Mouse (Mus musculus): ENCODE measurements around the gene Prx. TPM values are rescaled to one million over a fixed set of nuclear protein-coding genes. Genes with fewer than 3 reads are reported as not detected.
A peak's percentile ranks its signal among the peaks of the same experiment; 100 is the strongest.

The Prx gene
- total and polyA plus RNA-seq, 3 experiments, result 0.17 to 0.41 (median 0.21) TPM

DNA sequence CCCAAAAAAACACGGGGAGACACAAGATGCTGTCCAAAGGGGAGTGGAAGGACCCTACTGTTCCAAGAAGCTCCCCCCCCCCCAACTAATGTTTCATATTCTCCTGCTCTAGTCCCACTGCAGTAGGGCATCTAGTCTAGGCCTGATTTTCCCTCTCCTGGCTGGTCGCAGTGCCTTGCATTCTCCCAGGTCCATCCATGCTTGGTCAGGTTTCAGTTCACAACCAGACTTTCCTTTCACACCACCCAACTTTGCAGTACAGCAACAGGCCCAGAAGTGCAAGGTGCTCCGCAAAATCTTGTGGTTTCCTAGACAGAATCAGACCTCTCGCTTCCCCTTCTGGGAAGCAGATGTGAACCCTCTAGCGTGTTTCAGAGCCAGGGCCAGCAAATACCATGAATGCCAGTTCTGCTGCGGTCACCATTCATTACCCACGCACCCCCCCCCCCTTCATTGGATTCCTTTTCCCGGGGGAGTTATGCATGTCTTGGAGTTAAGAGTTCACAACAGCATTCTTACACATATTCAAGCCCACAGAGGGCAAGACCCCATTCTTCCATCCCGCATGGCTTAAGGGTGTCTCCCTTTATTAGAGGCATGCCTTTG lies 7.7 kb downstream of the Prx start (continued):
- TF ChIP-seq CHD2 (IDR thresholded peaks at IDR 0.05; ENCODE audit: low read length) (peak; percentile 59; the same call in 1 of the 2 replicates), MYC (IDR thresholded peaks at IDR 0.05; ENCODE audit: low read depth, low read length) (no peak), MXI1 (IDR thresholded peaks at IDR 0.05; ENCODE audit: low read depth, low read length) (peak; percentile 58), BHLHE40 (IDR thresholded peaks at IDR 0.05; ENCODE audit: low read depth, low read length) (peak; percentile 77)

DNA sequence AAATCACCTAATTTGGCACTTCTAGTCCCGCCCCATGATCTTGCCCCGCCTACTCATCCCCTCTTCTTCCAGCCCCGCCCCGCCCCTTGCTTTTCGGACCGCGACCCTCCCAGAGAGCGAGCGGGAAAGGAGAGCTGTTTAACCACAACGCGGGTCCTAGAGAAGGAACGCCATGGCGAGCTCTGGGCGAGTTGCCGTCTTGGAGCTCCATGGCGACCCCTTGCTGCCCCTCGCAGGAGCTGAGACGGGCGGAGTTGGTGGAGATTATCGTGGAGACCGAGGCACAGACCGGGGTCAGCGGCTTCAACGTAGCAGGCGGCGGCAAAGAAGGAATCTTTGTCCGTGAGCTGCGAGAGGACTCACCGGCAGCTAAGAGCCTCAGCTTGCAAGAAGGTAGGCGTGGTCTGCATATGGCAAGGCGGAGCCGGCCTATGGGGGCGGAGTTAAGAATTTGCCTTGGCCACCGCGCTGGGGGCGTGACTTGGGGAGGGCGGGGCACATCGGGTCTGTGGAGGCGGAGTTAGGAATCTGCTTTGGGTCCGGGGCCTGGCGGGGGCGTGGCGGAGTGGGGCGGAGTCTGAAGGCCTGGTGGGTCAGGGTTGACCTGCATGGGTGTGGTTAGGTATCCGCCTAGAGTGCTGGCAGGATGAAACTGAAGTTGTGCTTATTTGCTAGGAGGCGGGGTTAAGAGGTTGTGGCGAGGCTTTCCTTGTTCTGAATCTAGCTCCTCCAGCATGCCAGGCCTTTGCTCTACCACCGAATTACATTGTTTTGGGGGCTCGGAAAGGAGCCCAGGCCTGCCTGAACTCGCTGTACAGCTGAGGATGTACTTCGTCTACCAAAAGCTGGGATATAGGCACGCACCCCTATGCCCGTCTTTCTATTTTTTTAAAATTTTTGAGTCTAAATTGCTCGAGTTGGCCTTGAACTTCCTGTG lies 8.9 kb downstream of the Prx start:
- Histone ChIP-seq H3K9ac (ENCODE audit: insufficient read depth, low read depth) (peak overlapping the region; percentile 39), H3K9me3 (replicated peaks; ENCODE audit: low read length) (no peaks in the 10 kb centered on the region), H3K36me3 (replicated peaks in 1 of 2; ENCODE audit: control insufficient read depth in 1 of 2, insufficient read depth in 1 of 2, low read length in 1 of 2) (no peaks in the 10 kb centered on the region), H3K79me2 (replicated peaks; ENCODE audit: control insufficient read depth, extremely low read depth, insufficient read depth, poor library complexity, severe bottlenecking) (no peaks in the 10 kb centered on the region), H3K4me2 (ENCODE audit: insufficient read depth, low read depth, poor library complexity, severe bottlenecking) (peak overlapping the region; percentile 62), H3K27ac (ENCODE audit: insufficient read depth, low read depth) (peak overlapping the region; percentile 90), H3K4me1 (ENCODE audit: control insufficient read depth in 1 of 2, insufficient read depth in 2 of 2) (peaks cover 4 to 21% of the 10 kb centered on the region in 2 experiments; a peak in 2 of 4 replicates), H3K4me3 (replicated peaks in 1 of 3; ENCODE audit: low read depth in 2 of 3, low read length in 2 of 3, poor library complexity in 1 of 3) (peak overlapping the region; percentile 49 to 72 (median 54)), H3K27me3 (replicated peaks) (no peaks in the 10 kb centered on the region)
- in situ Hi-C loops (cut with MboI; ENCODE audit: low pct_ligation_motif_present, low pct_unique_long_range_greater_than_20kb, low sequenced_read_pairs) (no loop called here), dilution Hi-C loops (cut with MboI; ENCODE audit: extremely low pct_ligation_motif_present, extremely low pct_unique_long_range_greater_than_20kb, low sequenced_read_pairs) (no loop called here)
- DNase-seq (ENCODE audit: extremely low read depth), result peak; percentile 98
- TF ChIP-seq MAZ (IDR thresholded peaks at IDR 0.05; ENCODE audit: low read depth, low read length) (peak; percentile 56), IRF4 (IDR thresholded peaks at IDR 0.05; ENCODE audit: low read depth, low read length) (0 out of 2 replicates have a peak, but pooled peaks have one; percentile 4), NELFE (IDR thresholded peaks at IDR 0.05; ENCODE audit: low read depth, low read length) (peak; percentile 39; the same call in 1 of the 2 replicates), MXI1 (IDR thresholded peaks at IDR 0.05; ENCODE audit: low read depth, low read length) (peak; percentile 21), POLR2A (IDR thresholded peaks at IDR 0.05; ENCODE audit: low read depth, low read length) (peak; percentile 73), UBTF (IDR thresholded peaks at IDR 0.05; ENCODE audit: low read depth, low read length) (peak; percentile 92), KAT2A (IDR thresholded peaks at IDR 0.05; ENCODE audit: insufficient replicate concordance, low read length) (no peak), MAX (IDR thresholded peaks at IDR 0.05; ENCODE audit: low read length) (peak; percentile 24; the same call in 1 of the 2 replicates), TCF12 (IDR thresholded peaks at IDR 0.05; ENCODE audit: low read depth, low read length) (no peak), ZNF384 (IDR thresholded peaks at IDR 0.05; ENCODE audit: low read depth, low read length) (no peak), TBP (conservative IDR thresholded peaks at IDR 0.05; ENCODE audit: low read depth, low read length) (peak; percentile 86)

DNA sequence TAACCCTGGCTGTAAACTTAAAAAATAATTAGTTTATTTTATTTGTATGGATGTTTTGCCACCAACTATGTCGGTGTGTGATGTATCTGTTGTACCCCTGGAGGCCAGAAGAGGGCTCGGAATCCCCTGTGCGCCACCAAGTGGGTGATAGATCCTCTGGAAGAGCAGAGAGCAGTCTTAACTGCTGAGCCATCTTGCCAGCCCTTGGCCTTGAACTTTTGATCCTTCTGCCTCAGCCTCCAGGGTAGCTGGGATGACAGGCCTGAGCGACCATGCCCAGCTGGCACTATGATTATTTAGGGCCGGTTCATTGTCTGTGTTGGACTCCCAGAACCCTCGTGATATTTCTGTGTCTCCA lies 9.5 kb downstream of the Prx start:
- Histone ChIP-seq H3K9ac (ENCODE audit: insufficient read depth, low read depth) (no peak overlapping the region), H3K4me3 (replicated peaks in 1 of 3; ENCODE audit: low read depth in 2 of 3, low read length in 2 of 3, poor library complexity in 1 of 3) (peak overlapping the region in 2 of 3 experiments; percentile 49), H3K79me2 (replicated peaks; ENCODE audit: control insufficient read depth, extremely low read depth, insufficient read depth, poor library complexity, severe bottlenecking) (no peaks in the 10 kb centered on the region), H3K4me1 (ENCODE audit: control insufficient read depth in 1 of 2, insufficient read depth in 2 of 2) (peaks cover 4 to 21% of the 10 kb centered on the region in 2 experiments; a peak in 2 of 4 replicates), H3K27ac (ENCODE audit: insufficient read depth, low read depth) (no peak overlapping the region), H3K4me2 (ENCODE audit: insufficient read depth, low read depth, poor library complexity, severe bottlenecking) (peak overlapping the region; percentile 62), H3K36me3 (replicated peaks in 1 of 2; ENCODE audit: control insufficient read depth in 1 of 2, insufficient read depth in 1 of 2, low read length in 1 of 2) (no peaks in the 10 kb centered on the region), H3K27me3 (replicated peaks) (no peaks in the 10 kb centered on the region), H3K9me3 (replicated peaks; ENCODE audit: low read length) (no peaks in the 10 kb centered on the region)
- dilution Hi-C loops (cut with MboI; ENCODE audit: extremely low pct_ligation_motif_present, extremely low pct_unique_long_range_greater_than_20kb, low sequenced_read_pairs), result no loop called here
- in situ Hi-C loops (cut with MboI; ENCODE audit: low pct_ligation_motif_present, low pct_unique_long_range_greater_than_20kb, low sequenced_read_pairs), result no loop called here
- DNase-seq (ENCODE audit: extremely low read depth), result peak; percentile 81
- TF ChIP-seq USF2 (conservative IDR thresholded peaks at IDR 0.05; ENCODE audit: low read depth, low read length), result no peak
- TF ChIP-seq MAX (IDR thresholded peaks at IDR 0.05; ENCODE audit: low read length), result no peak
- 0 out of 2 replicates have a peak, but pooled peaks have one; percentile 37 for TF ChIP-seq RCOR1 (conservative IDR thresholded peaks at IDR 0.05; ENCODE audit: low read depth, low read length)
- 0 out of 2 replicates have a peak, but pooled peaks have one; percentile 13 for TF ChIP-seq ZNF384 (IDR thresholded peaks at IDR 0.05; ENCODE audit: low read depth, low read length)
- TF ChIP-seq MXI1 (IDR thresholded peaks at IDR 0.05; ENCODE audit: low read depth, low read length), result peak; percentile 20; the same call in 1 of the 2 replicates
- TF ChIP-seq KAT2A (IDR thresholded peaks at IDR 0.05; ENCODE audit: insufficient replicate concordance, low read length), result no peak
- TF ChIP-seq ZMIZ1 (IDR thresholded peaks at IDR 0.05; ENCODE audit: low read depth, low read length), result no peak
- TF ChIP-seq UBTF (IDR thresholded peaks at IDR 0.05; ENCODE audit: low read depth, low read length), result no peak
- TF ChIP-seq CTCF (conservative IDR thresholded peaks at IDR 0.05 in 1 of 2, IDR thresholded peaks at IDR 0.05 in 1 of 2; ENCODE audit: low read depth in 2 of 2, low read length in 2 of 2), result peak; percentile 25 to 98; a peak in 3 of 4 replicates
- 0 out of 2 replicates have a peak, but pooled peaks have one; percentile 30 for TF ChIP-seq NRF1 (IDR thresholded peaks at IDR 0.05; ENCODE audit: low read depth, low read length)
- no peak for TF ChIP-seq JUN (IDR thresholded peaks at IDR 0.05; ENCODE audit: insufficient read depth, low read depth, low read length)
- peak; percentile 40; the same call in 1 of the 2 replicates for TF ChIP-seq HCFC1 (IDR thresholded peaks at IDR 0.05; ENCODE audit: low read depth, low read length)
- TF ChIP-seq MEF2A (IDR thresholded peaks at IDR 0.05; ENCODE audit: borderline replicate concordance, low read depth, low read length), result 0 out of 2 replicates have a peak, but pooled peaks have one; percentile 22
- TF ChIP-seq TCF12 (IDR thresholded peaks at IDR 0.05; ENCODE audit: low read depth, low read length), result 0 out of 2 replicates have a peak, but pooled peaks have one; percentile 40
- TF ChIP-seq ELF1 (IDR thresholded peaks at IDR 0.05; ENCODE audit: low read depth, low read length), result no peak
- TF ChIP-seq NELFE (IDR thresholded peaks at IDR 0.05; ENCODE audit: low read depth, low read length), result peak; percentile 44; the same call in 1 of the 2 replicates
- peak; percentile 82 for TF ChIP-seq SMC3 (IDR thresholded peaks at IDR 0.05; ENCODE audit: low read depth, low read length)
- 0 out of 2 replicates have a peak, but pooled peaks have one; percentile 50 for TF ChIP-seq MAZ (IDR thresholded peaks at IDR 0.05; ENCODE audit: low read depth, low read length)
- TF ChIP-seq IRF4 (IDR thresholded peaks at IDR 0.05; ENCODE audit: low read depth, low read length), result peak; percentile 43; the same call in 1 of the 2 replicates
